Mouse (Mus musculus): ENCODE measurements around the gene Inpp5a. TPM values are rescaled to one million over a fixed set of nuclear protein-coding genes. Genes with fewer than 3 reads are reported as not detected.

Inpp5a gene
- polyA plus RNA-seq, 1 experiment from 2014 or later, result 28.1 TPM

DNA sequence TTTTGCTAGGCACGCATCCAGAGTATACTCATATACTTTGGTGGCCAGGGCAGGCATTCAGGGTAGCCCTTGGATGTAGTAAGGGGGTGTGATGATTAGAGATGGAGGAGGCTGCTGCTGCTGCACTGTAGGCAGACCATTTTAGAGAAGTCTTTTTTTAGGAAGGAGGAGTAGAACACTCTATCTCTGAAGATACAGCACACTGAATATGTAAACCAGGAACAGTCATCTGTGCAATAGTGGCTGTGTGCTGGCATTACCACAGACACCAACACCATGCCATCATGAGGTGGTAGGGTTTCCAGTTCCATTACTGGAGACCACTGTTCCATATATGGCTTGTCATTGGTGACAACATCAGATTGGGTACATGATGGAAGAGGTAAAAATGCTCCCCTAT, 83.1 kb downstream of the Inpp5a start:
- Histone ChIP-seq H3K36me3 (replicated peaks; ENCODE audit: control insufficient read depth, insufficient read depth) (no peaks in the 10 kb centered on the region), H3K9me3 (ENCODE audit: control insufficient read depth, low read length) (no peaks in the 10 kb centered on the region), H3K4me3 (replicated peaks; ENCODE audit: low read length) (no peak overlapping the region), H3K27me3 (ENCODE audit: control insufficient read depth, insufficient read depth, low read length) (no peaks in the 10 kb centered on the region), H3K9ac (no peak overlapping the region), H3K27ac (no peak overlapping the region), H3K4me2 (replicated peaks) (no peak overlapping the region), H3K4me1 (replicated peaks; ENCODE audit: control insufficient read depth, insufficient read depth, low read length) (peaks cover 10% of the 10 kb centered on the region; the same call in 1 of the 2 replicates)
- DNase-seq (ENCODE audit: low spot score), result no peak
- no peak for ATAC-seq (ENCODE audit: low FRiP score)
- 83% methylated on average over 1 of the region's 1 CpGs for whole genome bisulfite sequencing

DNA sequence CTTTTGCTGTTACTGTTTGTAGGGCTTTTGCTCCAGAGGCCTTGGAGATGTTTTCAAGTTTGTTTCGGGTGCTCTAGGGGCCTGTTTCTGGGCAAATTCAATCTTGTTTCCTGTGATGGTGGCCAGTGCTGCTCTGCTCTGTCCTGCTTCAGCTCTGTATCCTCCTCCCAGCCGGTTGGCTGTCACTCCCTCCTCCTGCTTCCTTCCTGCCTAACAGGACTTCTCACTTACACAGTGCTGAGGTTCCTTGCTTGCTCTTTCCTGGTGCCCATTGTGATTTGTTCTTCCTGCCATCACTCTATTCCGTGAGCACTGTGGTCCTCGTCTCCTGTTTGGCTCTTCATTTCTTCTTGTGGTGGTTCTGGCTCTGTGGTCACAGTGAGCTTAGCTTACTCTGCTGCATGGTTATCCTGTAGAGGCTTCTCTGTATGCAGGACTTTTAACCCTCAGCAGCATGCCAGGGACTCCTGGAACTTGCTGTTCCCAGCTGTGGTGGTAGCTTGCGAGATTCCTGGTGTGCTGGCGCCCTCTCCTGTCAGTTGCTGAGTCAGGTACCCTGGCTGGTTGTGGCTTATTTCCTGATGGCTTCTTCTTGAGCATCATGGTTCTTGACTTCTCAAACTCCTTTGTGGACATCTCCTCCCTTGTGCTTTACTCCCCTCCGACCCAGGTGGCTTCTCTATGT, 84.1 kb downstream of the Inpp5a start:
- ATAC-seq (ENCODE audit: low FRiP score) (peak; percentile 84; the same call in 1 of the 2 replicates), DNase-seq (ENCODE audit: low spot score) (peak; percentile 92)
- Histone ChIP-seq H3K27ac (no peak overlapping the region), H3K9me3 (ENCODE audit: control insufficient read depth, low read length) (no peaks in the 10 kb centered on the region), H3K4me3 (replicated peaks; ENCODE audit: low read length) (no peak overlapping the region), H3K4me1 (replicated peaks; ENCODE audit: control insufficient read depth, insufficient read depth, low read length) (peaks cover 10% of the 10 kb centered on the region; the same call in 1 of the 2 replicates), H3K9ac (no peak overlapping the region), H3K27me3 (ENCODE audit: control insufficient read depth, insufficient read depth, low read length) (no peaks in the 10 kb centered on the region), H3K36me3 (replicated peaks; ENCODE audit: control insufficient read depth, insufficient read depth) (no peaks in the 10 kb centered on the region), H3K4me2 (replicated peaks) (no peak overlapping the region)
- WGBS, result 39% methylated on average over 7 of the region's 7 CpGs

DNA sequence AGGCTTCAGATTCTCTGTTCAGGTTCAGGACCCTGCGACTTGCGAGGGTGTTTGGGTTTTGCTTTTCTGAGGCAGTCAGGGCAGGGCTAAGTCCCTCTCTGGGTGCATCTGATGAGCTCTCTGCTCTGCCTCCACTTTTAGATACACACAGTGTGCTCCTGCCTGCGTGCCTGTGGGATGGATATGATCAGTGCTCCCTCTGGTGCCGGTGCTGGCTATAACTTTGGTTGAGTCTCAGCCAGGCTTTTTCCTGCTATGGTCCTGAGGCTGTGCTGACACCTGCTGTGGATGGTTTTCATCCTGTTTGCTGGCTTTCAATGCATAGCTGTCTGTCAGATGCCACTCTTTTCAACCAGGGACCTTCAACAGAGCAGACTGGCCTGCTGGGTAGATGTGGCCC, 87.0 kb downstream of the Inpp5a start:
- no peak overlapping the region for H3K9ac ChIP-seq
- H3K27me3 ChIP-seq (ENCODE audit: control insufficient read depth, insufficient read depth, low read length), result no peaks in the 10 kb centered on the region
- no peak overlapping the region for H3K4me3 ChIP-seq (replicated peaks; ENCODE audit: low read length)
- no peak overlapping the region for H3K27ac ChIP-seq
- DNase-seq (ENCODE audit: low spot score), result no peak
- 55% methylated on average over 4 of the region's 4 CpGs for WGBS
- H3K36me3 ChIP-seq (replicated peaks; ENCODE audit: control insufficient read depth, insufficient read depth), result no peaks in the 10 kb centered on the region
- H3K4me1 ChIP-seq (replicated peaks; ENCODE audit: control insufficient read depth, insufficient read depth, low read length), result no peaks in the 10 kb centered on the region
- H3K9me3 ChIP-seq (ENCODE audit: control insufficient read depth, low read length), result no peaks in the 10 kb centered on the region
- no peak for ATAC-seq (ENCODE audit: low FRiP score)
- H3K4me2 ChIP-seq (replicated peaks), result no peak overlapping the region

DNA sequence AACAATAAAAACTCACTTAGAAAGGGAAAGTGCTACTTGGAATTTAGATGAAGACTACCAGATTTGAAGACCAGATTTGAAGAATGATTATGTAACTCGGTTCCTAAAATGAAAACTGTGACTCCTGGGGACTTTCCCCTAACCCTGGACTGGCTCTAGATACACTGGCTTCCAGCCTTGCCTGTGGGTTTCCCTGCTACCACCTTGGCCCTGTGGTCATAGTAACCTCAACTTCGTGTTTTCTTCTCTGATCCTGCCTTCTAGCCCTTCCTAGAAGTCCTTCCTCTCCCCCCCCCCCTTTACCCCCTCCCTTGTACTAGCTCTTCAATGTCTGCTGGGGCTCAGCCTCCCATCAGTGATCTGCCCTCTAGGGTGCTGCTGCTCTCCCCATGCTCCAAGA, 87.8 kb downstream of the Inpp5a start:
- whole genome bisulfite sequencing, result 70% methylated on average over 2 of the region's 2 CpGs
- Histone ChIP-seq H3K27ac (no peak overlapping the region), H3K9ac (no peak overlapping the region), H3K9me3 (ENCODE audit: control insufficient read depth, low read length) (no peaks in the 10 kb centered on the region), H3K4me1 (replicated peaks; ENCODE audit: control insufficient read depth, insufficient read depth, low read length) (no peaks in the 10 kb centered on the region), H3K4me2 (replicated peaks) (no peak overlapping the region), H3K36me3 (replicated peaks; ENCODE audit: control insufficient read depth, insufficient read depth) (no peaks in the 10 kb centered on the region), H3K4me3 (replicated peaks; ENCODE audit: low read length) (no peak overlapping the region), H3K27me3 (ENCODE audit: control insufficient read depth, insufficient read depth, low read length) (no peaks in the 10 kb centered on the region)
- DNase-seq (ENCODE audit: low spot score) (no peak), ATAC-seq (ENCODE audit: low FRiP score) (no peak)

DNA sequence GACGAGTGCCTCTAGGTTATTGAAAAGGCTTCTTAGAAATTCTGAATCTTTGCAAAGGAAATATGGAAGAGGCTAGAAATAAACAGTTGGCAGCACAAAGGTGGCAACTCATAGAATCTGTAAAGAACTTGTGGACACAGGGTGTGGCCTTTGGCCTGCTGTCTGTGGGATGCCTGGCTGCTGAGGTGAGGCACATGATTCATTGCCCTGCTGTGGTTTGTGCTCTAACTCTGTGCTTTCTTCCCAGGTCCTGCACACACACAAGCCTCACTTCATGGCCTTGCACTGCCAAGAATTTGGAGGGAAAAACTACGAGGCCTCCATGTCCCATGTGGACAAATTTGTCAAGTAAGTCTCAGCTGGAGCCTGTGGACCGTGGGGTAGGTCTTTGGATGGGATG, 88.8 kb downstream of the Inpp5a start:
- 90% methylated on average over 3 of the region's 3 CpGs for WGBS
- Histone ChIP-seq H3K36me3 (replicated peaks; ENCODE audit: control insufficient read depth, insufficient read depth) (no peaks in the 10 kb centered on the region), H3K27ac (no peak overlapping the region), H3K4me2 (replicated peaks) (no peak overlapping the region), H3K9ac (no peak overlapping the region), H3K4me1 (replicated peaks; ENCODE audit: control insufficient read depth, insufficient read depth, low read length) (no peaks in the 10 kb centered on the region), H3K27me3 (ENCODE audit: control insufficient read depth, insufficient read depth, low read length) (no peaks in the 10 kb centered on the region), H3K4me3 (replicated peaks; ENCODE audit: low read length) (no peak overlapping the region), H3K9me3 (ENCODE audit: control insufficient read depth, low read length) (no peaks in the 10 kb centered on the region)
- no peak for ATAC-seq (ENCODE audit: low FRiP score)
- DNase-seq (ENCODE audit: low spot score), result no peak

GRCm38 (mm10) chr7:139479077-139479476, 90.2 kb downstream of the Inpp5a start:
- Histone ChIP-seq H3K4me2 (replicated peaks) (no peak overlapping the region), H3K9ac (no peak overlapping the region), H3K9me3 (ENCODE audit: control insufficient read depth, low read length) (no peaks in the 10 kb centered on the region), H3K27ac (no peak overlapping the region), H3K4me3 (replicated peaks; ENCODE audit: low read length) (no peak overlapping the region), H3K36me3 (replicated peaks; ENCODE audit: control insufficient read depth, insufficient read depth) (no peaks in the 10 kb centered on the region), H3K27me3 (ENCODE audit: control insufficient read depth, insufficient read depth, low read length) (no peaks in the 10 kb centered on the region), H3K4me1 (replicated peaks; ENCODE audit: control insufficient read depth, insufficient read depth, low read length) (no peaks in the 10 kb centered on the region)
- DNase-seq (ENCODE audit: low spot score), result no peak
- 69% methylated on average over 1 of the region's 1 CpGs for WGBS
- no peak for ATAC-seq (ENCODE audit: low FRiP score)

GRCm38 (mm10) chr7:139479626-139480025, 90.7 kb downstream of the Inpp5a start:
- 66% methylated on average over 6 of the region's 6 CpGs for WGBS
- H3K9me3 ChIP-seq (ENCODE audit: control insufficient read depth, low read length), result no peaks in the 10 kb centered on the region
- ATAC-seq (ENCODE audit: low FRiP score), result no peak
- no peaks in the 10 kb centered on the region for H3K4me1 ChIP-seq (replicated peaks; ENCODE audit: control insufficient read depth, insufficient read depth, low read length)
- H3K9ac ChIP-seq, result no peak overlapping the region
- H3K27ac ChIP-seq, result no peak overlapping the region
- DNase-seq (ENCODE audit: low spot score), result no peak
- no peaks in the 10 kb centered on the region for H3K36me3 ChIP-seq (replicated peaks; ENCODE audit: control insufficient read depth, insufficient read depth)
- H3K4me2 ChIP-seq (replicated peaks), result no peak overlapping the region
- H3K27me3 ChIP-seq (ENCODE audit: control insufficient read depth, insufficient read depth, low read length), result no peaks in the 10 kb centered on the region
- no peak overlapping the region for H3K4me3 ChIP-seq (replicated peaks; ENCODE audit: low read length)

DNA sequence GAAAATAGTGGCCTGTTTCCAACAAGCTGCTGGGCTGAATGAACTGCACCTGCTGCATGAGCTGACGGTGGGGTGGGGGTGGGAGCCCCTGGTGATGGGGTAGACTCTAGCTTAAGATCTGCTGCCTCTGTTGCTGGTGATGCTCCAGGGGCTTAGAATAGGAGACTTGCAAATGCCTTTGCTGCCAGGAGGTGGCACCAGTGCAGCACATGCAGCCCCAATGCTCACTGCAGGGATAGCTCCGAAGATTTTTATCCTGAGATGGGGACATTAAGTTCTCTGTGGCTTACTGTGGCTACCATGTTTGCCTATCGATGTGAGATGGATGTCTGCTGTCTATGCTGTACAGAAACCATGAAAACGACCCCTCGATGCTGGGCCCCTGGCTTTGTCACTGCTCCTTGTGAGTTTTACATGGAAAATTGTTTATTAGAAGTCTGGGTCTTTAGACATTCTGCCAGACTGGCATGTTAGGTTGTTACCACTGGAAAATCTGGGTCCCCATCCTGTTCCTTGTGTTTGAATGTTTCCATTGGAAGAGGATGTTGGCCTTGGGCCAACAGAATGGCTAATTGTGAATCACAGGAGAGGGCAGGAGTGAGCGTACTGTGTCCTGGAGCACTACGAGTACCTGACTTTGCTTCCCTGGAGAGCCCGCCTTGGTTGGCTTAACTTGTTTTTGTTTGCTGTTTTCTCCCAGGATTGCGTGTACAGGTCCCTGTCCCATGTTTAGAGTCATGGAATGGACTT, 95.5 kb downstream of the Inpp5a start:
- no peak overlapping the region for H3K4me2 ChIP-seq (replicated peaks)
- no peak overlapping the region for H3K27ac ChIP-seq
- peaks cover 10% of the 10 kb centered on the region; the same call in 1 of the 2 replicates for H3K27me3 ChIP-seq (ENCODE audit: control insufficient read depth, insufficient read depth, low read length)
- 54% methylated on average over 9 of the region's 9 CpGs for WGBS
- DNase-seq (ENCODE audit: low spot score), result peak; percentile 71
- no peaks in the 10 kb centered on the region for H3K4me1 ChIP-seq (replicated peaks; ENCODE audit: control insufficient read depth, insufficient read depth, low read length)
- H3K36me3 ChIP-seq (replicated peaks; ENCODE audit: control insufficient read depth, insufficient read depth), result no peaks in the 10 kb centered on the region
- no peaks in the 10 kb centered on the region for H3K9me3 ChIP-seq (ENCODE audit: control insufficient read depth, low read length)
- no peak overlapping the region for H3K9ac ChIP-seq
- no peak overlapping the region for H3K4me3 ChIP-seq (replicated peaks; ENCODE audit: low read length)
- peak; percentile 69; the same call in 1 of the 2 replicates for ATAC-seq (ENCODE audit: low FRiP score)

DNA sequence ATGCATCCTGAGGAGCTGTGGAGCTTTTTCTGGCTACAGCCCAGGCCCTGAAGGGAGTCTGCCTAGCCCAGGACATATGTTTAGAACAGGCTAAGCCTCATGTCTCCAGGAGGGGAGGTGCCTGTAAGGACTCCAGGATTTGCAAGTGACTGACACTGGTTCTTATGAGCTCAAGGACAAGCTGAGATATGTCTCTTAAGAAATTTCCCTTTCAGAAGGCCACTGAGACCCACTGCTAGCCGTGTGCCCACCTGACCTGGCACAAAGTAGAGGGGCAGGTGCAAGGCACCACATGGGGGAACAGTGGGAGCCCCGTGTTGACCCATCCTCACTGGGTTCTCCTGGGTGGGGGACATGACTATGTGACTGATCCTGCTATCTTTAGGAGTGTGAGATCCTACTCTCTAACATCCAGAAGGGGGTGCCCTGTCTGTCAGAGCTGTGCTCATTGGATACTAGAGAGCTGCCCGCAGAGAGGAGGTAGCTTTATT, 100.9 kb downstream of the Inpp5a start:
- Histone ChIP-seq H3K27me3 (ENCODE audit: control insufficient read depth, insufficient read depth, low read length) (peaks cover 32% of the 10 kb centered on the region), H3K4me3 (replicated peaks; ENCODE audit: low read length) (no peak overlapping the region), H3K4me1 (replicated peaks; ENCODE audit: control insufficient read depth, insufficient read depth, low read length) (no peaks in the 10 kb centered on the region), H3K27ac (no peak overlapping the region), H3K9ac (no peak overlapping the region), H3K36me3 (replicated peaks; ENCODE audit: control insufficient read depth, insufficient read depth) (no peaks in the 10 kb centered on the region), H3K9me3 (ENCODE audit: control insufficient read depth, low read length) (no peaks in the 10 kb centered on the region), H3K4me2 (replicated peaks) (no peak overlapping the region)
- 69% methylated on average over 3 of the region's 3 CpGs for WGBS
- no peak for ATAC-seq (ENCODE audit: low FRiP score)
- DNase-seq (ENCODE audit: low spot score), result no peak

All from hindbrain, embryonic 14.5 days (tissue).